Mouse (Mus musculus): ENCODE data around the gene Gm4353.
A peak's percentile ranks its signal among the peaks of the same experiment; 100 is the strongest.
"Not testable (repeated sequence)": the region's sequence is repeated elsewhere in the genome, so short reads cannot be mapped to it uniquely, and the experiment has no call there.

The Gm4353 gene

DNA sequence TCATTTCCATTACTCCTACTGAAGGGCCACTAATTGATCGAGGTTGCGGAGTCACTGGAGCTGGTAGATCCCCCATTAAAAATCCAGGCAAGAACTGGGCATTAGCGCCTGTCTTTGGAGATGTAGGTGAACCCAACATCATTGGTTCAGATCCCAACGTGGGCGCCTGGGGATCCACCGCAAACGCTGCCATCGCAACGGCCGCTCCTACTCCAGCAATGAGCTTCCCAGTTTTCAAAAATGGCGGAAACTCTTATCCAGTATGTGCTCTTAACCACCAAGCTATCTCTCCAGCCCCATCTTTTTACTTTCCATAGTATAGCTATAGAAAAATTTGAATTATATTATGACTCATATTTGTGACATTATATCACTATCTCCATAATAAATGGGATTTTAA is at the start of gene Gm4353:
TSS of gene Gm4353 (minus strand) at position 270 of the 400 bp plus-strand sequence.
- not testable (repeated sequence) for DNase-seq

GRCm38 (mm10) chr7:116132078-116132477 is 47.6 kb upstream of the Gm4353 start:
- peak; percentile 82 for DNase-seq

DNA sequence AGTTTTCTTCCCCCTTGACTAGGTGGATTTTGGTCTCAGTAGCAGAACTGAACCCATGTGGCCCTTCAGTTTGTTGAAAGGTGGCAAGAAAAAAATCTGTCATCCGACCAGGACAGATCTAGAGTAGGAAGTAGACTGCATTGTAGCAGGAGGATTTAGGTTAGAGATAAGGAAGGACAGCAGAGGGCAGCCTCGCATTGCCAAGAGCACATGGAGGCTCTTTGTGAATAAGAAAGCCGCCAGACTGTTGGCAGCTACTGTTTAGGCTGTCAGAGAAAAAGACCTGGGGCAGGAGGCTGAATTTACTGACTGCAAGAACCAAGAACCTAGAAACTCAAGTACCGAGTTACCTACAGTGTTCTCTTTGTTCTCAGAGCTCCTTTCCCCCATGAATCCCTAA is 47.0 kb upstream of the Gm4353 start:
- DNase-seq, result no peak

- DNase-seq, result no peak
These were observed 44.9 kb upstream of the Gm4353 start for GRCm38 (mm10) chr7:116129374-116129773.

GRCm38 (mm10) chr7:116128286-116128685 is 43.9 kb upstream of the Gm4353 start:
- no peak for DNase-seq

GRCm38 (mm10) chr7:116127052-116127451 is 42.6 kb upstream of the Gm4353 start:
- no peak for DNase-seq

DNA sequence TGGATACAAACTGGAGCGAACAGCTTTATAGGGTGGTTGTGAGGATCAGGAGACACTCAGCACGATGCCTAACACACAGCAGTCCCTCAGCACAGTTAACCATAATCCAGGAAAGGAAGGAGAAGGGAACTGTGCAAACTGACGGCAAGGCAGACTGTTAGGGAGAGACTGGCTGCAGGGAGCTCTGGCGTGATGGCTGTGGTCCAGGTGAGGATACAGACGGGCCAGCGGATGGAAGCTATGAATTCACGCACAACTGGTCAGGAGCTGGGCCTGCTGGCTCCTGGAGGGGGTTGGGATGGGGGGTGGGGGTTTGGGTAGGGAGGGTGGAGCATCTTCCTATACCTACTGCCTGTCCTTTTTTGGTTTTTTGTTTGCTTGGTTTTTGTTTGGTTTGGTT is 41.2 kb upstream of the Gm4353 start:
- no peak for DNase-seq

GRCm38 (mm10) chr7:116124057-116124456 is 39.6 kb upstream of the Gm4353 start:
- DNase-seq, result no peak

- DNase-seq, result no peak
These were observed 39.2 kb upstream of the Gm4353 start for GRCm38 (mm10) chr7:116123597-116123985.

DNA sequence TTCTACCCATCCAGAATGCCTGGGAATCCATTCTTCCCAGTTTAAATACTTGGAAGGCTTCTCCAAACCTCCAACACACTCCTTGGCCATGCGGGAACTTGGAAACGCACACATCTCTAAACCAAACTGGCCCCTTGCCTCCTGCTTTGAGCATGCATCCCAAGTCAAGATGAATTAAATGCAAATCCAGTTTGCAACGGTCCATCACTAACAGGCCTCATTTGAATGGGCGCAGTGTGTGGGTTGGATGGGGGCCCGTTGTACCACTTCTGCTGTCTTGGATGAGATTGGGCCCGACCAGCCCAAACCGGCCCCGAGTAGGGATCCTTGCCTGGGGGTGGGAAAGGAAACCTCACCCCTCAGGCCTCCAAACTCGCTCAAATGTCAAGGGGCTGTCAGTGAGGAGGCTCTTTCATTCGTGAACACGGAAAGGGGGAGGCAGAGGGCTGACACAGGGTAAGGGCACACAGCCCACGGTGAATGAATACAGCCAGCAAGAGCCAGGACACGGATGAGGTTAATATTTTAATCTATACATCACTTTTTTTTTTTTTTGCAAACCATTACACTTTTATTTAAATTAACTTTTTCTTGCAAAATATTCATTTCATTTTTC is 38.7 kb upstream of the Gm4353 start:
- DNase-seq, result no peak

DNA sequence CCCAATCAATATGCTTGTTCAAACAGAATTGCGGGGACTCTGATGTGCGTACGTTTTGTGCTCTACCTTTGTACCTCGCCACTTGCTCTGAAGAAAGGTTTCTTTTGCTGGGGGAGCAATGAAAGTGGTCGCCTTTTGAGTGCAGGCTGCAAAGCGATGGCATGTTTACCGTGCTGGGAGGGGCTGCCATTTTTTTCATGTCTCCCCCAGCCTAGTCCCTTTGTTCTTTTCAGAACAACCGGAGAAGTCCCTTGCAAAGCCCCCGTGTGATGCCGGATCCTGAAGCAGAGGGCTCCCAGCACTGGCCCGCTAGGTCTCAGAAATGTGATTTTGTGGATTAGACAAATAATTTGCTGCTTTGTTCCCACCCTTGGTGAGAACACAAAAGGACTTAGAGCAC is 36.8 kb upstream of the Gm4353 start:
- DNase-seq, result no peak

DNA sequence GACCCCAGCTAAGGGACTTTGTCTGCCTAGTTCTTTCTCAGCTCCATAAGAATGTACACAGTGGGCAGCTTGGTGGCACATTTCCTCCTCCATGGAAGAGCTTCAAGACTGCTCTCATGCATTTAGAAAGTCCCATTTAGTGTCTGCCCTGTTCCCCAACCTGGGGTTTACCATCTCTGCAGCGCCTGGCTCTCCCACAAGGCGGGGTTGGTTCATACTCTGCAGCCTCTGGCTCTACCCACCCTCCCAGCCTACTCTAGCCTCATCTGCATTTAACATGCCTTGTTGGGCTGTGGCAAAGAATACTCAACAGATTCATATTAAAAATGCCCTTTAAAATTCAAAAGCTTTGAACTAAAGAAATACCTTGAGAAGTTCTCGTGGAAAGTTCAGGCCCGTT is 36.3 kb upstream of the Gm4353 start:
- no peak for DNase-seq

DNA sequence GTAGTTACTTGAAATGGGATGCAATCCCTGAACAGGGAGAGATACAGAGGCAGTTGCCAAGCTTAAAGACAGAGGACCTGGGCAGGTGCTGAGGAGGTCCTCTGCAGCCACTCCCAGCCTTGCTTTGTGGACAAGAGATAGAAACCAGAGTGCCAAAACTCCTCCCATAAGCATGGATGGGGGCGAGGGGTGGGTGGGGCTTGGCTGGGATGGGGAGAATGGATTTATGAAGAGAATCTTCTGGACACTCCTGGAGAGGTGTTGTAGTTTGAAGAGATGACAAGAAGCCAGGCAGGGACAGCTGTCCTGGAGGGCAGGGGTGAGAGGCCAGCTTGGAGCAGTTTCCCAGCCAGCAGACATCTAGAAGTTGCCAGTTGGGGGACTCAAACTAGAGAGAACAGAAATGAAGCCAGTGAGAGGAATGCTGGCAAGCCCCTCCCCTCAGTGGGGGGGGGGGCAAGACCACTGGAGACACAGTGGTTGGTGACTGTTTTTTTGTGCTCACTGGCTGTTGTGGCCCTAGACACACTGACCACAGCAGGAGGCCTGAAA is 34.9 kb upstream of the Gm4353 start:
- no peak for DNase-seq

DNA sequence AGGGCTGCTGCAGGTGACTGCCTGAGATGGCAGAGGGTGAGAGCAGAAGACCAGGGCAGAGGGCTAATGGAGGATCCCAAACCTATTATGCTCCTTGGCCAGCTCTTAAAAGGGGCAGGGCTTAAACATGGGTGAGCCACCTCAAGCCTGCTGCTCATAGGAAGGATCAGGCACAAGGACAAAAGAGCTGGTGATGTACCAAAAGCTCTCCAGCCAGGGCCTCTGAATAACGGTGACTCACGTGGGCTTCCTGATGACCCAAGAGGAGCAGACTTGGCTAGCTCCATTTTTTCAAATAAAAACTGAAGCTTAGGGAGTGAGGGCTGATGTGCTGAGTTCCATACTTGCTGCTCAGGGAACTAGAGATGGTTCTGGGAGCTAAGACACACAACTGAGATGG is 31.6 kb upstream of the Gm4353 start:
- no peak for DNase-seq

- no peak for DNase-seq
These were observed 30.9 kb upstream of the Gm4353 start for GRCm38 (mm10) chr7:116115216-116115930.

DNA sequence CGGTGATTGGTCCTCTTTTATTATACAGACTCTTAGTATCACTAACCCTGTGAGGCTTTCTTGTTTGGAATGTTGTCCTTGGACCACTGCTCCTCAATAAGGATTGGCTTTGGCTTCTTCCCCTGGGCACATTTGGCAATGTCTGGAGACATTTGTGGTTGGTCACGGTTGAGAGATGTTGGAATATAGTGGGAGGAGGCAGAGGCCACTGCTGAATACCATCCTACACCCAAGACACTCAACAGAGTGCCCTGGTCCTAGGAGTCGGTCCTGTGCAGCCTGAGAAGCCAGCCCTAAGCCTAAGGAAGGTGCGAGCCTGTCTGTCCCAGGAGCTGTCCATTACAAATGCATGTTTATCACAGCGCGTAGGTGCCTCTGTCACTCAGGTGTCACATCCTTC is 27.1 kb upstream of the Gm4353 start:
- DNase-seq, result no peak

- DNase-seq, result no peak
These were observed 26.2 kb upstream of the Gm4353 start for GRCm38 (mm10) chr7:116110661-116111060.

GRCm38 (mm10) chr7:116103091-116103490 is 18.7 kb upstream of the Gm4353 start:
- DNase-seq, result no peak

GRCm38 (mm10) chr7:116099952-116100528 is 15.6 kb upstream of the Gm4353 start:
- DNase-seq, result no peak

- no peak for DNase-seq
These were observed 9.0 kb upstream of the Gm4353 start for GRCm38 (mm10) chr7:116093466-116093850.

GRCm38 (mm10) chr7:116092710-116093465 is 8.5 kb upstream of the Gm4353 start:
- DNase-seq, result peak; percentile 97

GRCm38 (mm10) chr7:116060739-116061138 is 23.7 kb downstream of the Gm4353 start:
- no peak for DNase-seq

- peak; percentile 1 for DNase-seq
These were observed 43.9 kb downstream of the Gm4353 start for GRCm38 (mm10) chr7:116040470-116041019.

Measured in kidney, postnatal 14 days (tissue).